Mouse (Mus musculus) kidney, postnatal 36 days (tissue): ENCODE data around the gene Iqschfp.

Experiments
- DNase-seq, 2 experiments: peaks; one replicate each; pipeline ENCODE4 v3.0.0; 2021 to 2022; ENCODE audit warnings: mixed read lengths in 2 of 2

The Iqschfp gene

DNA sequence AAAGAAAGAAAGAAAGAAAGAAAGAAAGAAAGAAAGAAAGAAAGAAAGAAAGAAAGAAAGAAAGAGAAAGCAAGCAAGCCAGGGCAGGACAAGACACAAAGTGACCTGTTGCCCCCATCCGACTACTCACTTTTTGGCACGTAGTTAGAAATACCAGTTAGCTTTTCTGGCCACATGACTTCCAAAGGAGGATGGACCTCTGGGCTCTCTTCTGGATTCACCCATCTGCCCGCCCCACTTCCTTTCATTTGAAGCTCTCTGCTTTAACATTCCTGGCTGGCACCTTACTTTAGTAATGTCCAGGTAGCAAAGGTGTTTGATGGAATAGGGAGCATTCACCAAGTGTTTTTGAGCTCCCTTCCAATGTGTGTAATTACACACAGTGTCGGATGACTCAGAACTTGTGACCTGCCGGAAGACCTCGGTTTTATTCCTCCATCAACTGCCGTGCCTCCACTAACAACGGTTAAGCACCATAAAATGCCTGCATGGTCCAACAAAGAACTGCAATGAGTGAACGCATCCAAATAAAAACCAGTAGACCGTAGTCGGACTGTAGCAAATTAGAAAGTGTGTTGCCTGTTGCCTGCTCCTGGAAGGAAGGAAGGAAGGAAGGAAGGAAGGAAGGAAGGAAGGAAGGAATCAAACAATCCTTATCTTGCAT is 718.7 kb downstream of the Iqschfp start:
- DNase-seq: peak; percentile 47 to 70

DNA sequence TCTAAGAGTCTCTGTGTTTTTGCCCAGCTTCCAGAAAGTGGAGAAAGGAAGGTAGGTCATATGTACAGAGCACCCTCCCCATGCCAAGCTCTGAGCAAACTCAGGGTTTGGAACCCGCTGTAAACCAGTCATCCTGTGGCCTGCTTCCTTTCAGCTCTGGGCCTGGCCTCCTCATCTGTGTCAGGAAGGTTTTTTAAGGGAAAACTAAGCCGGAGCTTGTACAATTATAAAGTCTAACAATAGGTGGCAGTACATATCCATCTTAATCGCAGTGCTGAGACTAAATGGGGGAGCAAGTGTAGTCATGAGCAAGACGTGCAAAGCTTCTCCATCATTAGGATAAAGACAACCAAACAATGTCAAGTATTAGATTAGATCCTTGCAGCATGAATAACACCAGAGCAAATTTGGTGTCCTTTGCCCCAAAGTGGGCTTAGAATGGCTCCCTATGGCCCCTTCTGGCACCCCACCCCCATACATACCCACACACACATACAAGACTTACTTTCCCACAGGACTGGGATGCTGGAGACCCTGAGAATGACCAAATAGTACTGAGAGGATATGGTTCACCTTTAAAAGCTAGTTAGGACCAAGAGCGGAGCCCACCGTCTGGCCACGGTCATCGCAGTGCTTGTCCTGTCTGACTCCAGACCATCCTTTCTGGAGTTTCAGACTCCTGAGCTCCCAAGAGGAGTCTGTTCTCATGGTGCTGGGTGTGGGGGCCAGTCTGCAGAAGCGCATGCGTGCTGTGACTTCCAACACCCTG is 723.2 kb downstream of the Iqschfp start:
- peak; percentile 16 to 30 for DNase-seq

DNA sequence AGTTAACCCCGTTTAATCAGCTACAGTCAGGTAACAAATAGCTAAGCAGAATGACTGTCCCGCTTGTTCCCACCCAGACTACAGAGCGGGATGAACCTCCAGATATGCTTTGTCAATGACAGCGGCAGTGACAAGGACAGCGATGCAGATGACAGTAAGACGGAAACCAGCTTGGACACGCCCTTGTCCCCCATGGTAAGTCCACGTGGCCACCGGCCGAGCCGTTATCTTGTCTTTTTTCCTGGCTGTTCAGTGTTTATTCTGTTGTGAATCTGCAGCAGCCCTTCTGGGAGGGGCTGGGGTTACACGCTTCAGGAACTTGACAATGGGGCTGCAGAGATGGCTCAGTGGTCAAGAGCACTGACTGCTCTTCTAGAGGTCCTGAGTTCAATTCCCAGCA is 724.3 kb downstream of the Iqschfp start:
- DNase-seq: no peak

DNA sequence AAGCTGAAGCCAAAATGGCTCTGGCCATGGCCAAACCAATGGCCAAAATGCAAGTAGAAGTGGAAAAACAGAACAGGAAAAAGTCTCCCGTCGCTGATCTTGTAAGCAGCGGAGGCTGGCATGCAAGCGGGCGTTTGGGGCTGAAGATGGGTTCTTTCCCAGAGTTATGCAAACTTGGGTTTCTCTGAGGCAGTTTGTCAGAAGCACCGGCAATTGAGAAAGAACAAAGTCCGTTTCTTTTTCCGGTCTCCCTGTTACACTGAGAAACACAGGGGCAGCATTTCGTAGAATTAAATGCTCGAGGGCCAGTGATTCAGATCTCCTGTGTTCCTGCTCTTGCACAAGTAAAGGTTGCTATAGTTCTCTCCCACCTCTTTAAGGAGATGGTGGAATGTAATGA is 725.7 kb downstream of the Iqschfp start:
- DNase-seq: peak; percentile 34 to 48

DNA sequence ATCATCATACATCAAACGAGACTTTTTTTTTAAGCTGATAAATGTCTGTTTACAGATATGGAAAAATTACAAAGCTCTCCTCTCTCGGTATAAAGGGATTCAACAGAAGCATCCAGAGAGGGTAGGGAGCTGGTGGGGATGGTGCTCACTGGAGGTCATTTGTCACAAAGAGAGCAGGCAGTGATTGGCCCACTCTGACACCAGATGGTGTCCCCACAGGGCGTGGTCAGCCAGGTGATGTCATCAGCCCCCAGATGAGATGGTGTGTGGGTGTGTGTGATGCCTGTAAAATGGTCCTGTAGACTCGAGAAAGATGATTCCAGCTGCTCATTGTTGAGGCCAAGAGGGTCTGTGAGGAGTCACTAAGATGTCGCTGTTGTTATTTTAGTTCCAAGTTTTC is 727.1 kb downstream of the Iqschfp start:
- no peak for DNase-seq

DNA sequence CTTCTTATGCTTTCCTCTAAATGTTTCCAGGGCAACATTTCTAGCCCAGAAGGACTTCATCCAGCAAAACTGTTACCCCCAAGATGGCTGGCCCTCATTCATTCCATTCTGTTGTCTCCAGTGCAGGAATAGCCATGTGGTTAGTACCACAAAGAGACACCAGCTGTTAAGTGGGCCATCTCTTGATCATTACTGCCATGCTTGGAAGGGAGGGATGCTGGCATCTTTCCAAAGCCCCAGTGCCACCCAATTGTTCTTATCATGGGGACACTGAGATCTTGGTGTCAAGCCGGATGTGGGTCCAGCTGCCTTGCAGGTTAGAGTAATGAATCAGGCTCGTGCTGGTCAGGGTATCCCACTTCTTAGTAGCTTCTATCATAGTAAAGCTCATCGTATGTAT is 729.9 kb downstream of the Iqschfp start:
- DNase-seq: no peak

DNA sequence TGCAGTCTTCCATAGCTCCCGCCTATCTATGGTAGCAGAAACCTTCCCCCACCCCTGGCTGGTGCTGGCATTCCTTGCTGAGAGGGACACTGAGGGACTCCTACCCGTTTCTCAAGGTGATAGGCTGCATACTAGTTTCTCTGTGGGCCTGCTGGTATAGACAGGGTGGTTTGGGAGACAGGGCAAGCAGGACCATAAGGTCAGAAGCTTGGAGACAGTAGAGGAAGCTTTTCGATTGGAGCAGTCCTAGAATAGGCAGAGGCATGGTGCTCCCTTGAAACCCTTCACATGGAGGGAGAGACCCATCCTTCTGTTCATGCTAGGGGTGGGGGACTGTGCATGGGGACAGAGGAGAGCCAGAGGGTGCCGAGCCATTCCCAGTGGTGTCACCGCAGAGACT is 731.0 kb downstream of the Iqschfp start:
- no peak for DNase-seq

DNA sequence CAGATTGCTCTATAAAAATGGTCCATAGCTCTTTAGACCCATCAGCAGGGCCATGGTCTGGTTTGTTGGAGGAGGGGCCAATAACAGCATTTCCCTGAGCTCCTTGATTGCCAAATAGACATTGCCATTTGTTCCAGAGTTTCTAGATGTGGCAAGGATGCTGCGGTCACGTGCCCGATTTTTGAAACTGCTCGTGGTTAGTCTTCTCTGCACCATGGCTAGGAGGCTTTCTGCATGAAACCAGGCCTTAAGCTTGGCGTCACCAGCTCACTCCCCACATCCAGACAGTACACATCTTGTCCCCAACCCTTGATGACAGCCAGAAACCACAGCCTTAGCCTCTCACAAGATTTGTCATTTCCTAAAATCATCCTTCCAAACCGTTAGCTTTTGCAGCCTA is 732.4 kb downstream of the Iqschfp start:
- no peak for DNase-seq

DNA sequence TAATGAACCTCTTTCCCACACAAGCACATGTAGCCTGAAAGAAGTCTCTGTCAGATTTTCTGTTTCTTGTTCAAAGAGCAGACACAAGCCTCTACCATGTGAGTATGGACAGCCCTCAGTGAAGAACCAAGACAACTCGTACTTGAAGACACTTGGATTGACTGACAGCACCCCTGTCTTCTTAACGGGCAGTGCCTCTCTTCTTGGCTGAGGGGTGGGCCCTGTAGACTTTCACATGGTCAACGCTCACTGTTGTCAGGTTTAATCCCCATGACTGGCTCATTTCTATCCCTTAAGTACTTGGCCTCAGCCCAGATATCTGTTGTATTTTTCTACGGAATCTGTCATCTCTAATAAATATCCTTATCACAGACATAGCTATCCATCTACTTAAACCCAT is 738.2 kb downstream of the Iqschfp start:
- no peak for DNase-seq

DNA sequence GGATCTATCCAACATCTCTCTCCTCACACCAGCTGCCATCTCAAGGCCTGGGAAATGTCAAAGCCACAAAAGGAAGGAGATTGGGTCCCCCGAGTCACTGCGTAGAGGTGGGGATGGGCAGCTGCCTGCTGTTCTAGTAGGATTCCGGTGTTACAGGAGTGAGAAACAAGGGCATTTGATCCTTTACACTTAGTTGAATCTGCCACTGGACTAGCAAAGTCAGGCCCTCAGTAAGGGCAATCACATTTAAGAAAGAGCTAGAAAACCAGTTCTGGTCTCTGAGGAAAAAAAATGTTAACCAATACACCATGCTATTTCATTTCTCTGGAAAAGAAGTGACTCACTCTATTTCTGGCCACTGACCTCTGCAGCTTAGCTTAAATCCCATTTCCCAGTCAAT is 738.8 kb downstream of the Iqschfp start:
- no peak for DNase-seq

DNA sequence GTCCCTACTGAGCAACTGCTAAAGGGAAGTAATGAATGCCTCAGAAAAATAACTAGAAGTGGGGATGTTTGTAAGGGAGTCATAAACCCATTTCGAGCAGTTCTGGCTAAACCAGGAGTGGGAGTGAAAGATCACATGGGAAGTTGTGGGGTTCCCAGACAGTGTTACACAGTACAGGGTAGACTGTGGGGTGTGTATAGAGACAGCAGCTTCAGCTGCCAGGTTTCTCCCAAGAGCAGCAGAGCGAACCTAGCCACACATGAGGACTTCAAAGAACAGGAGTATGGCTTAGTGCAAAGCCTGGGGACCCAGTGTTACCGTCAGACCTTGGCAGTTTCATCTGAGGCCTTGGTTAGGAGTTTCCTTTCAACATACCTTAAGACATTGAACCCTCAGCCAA is 740.7 kb downstream of the Iqschfp start:
- DNase-seq: no peak

DNA sequence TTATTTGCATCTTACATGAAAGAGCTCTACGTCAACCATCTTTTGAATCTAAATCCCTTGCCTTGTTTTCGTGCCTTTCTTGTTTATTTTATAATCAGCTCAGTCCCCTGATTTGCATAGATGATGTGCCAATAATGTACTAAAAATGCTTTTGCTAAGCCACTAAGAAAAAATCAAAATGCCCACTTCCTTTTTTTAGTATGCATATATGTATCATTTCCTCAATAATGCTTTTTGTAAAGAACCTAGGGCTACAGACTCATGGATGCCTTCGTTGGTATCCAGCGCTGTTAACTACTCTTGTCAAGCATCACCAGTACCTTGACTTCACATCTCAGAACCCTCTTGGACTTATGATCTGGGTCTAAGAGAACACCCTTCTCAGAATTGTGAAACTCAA is 741.5 kb downstream of the Iqschfp start:
- DNase-seq: no peak

DNA sequence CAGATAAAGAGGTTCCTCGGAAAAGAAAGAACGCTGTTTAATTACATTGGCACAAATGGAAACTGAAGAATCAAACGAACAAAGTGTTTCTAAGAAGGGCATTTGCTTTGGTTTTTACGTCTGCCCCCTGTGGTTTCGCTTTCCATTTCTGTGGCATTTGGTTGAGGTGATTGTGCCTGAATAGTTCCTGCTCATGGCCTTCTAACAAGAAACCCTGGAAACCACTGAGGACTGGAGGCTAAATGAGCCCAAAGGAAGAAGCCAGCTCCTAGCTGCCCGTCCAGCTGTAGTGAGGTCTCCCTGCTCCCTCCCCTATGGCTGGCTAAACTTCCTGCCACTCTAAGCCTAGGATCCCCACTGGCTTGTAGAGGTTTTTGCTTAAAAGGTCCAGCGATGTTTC is 745.9 kb downstream of the Iqschfp start:
- DNase-seq: no peak

DNA sequence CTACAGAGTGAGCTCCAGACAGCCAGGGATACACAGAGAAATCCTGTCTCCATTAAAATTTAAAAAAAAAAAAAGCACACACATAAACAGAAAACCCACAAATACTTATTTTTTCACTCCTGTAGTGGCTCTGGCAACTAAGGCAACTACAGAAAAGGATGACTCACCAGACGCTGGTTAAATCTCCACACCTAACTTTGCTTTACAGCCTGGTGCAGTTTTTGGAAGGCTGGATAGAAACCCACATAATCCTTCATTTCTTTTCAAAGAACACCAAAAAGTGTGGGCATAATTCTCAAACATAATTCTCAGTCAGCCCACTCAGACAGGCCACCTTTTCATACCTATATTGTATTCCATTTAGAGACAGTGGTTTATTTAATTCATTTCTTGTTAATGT is 746.7 kb downstream of the Iqschfp start:
- no peak for DNase-seq

DNA sequence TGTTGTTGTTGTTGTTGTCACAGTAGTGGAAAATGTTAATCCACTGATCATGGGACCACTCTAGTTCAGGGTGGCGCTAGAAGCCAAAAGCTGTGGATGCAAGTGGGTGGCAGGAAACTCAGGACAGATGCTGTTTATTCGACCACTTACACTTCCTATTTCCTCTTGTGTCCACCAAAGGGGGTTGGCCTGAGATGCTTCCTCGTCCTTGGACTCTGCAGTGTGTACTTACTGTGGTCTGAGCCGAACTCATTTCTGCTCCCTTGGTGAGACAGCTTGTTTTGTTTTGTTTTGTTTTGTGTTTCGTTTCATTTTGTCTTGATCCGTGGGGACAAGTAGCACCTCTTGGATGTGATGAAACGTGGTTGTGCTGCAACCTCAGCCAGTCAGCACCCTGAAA is 750.9 kb downstream of the Iqschfp start:
- DNase-seq: no peak

DNA sequence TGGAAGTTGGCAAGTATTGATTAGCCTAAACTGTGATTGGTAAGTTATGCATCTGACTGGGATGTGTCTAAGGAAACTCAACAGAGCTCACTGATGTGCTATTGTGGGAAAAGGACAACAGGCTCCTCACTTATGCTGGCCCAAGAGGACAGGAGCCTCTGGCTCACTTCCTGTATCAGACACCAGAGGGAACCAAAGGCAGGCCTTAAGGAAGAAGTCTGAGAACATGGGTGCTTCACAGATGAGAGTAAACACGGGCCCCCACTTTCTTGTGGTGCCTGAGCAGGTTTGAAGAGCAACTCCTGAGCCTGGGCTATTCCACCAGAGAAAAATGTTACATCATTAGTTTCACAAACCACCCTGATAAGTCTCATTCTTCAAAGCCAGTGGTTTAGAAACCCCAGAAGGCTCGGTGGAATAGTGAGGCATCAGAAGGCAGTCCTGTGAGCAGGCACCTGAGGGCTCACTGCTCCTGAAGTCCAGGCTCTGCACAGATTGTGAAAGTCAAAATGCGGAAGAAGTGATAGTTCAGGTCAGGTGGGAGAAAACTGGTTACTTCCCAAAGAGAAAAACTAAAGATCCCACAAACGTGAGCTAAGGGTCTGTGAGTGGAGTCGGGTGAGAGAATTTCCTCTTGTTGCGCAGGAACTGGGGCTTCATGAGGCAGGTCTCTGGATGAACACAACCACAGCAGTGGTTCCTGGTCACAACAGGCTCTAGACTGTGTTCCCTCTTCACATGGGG is 754.5 kb downstream of the Iqschfp start:
- DNase-seq: peak; percentile 9 to 32

DNA sequence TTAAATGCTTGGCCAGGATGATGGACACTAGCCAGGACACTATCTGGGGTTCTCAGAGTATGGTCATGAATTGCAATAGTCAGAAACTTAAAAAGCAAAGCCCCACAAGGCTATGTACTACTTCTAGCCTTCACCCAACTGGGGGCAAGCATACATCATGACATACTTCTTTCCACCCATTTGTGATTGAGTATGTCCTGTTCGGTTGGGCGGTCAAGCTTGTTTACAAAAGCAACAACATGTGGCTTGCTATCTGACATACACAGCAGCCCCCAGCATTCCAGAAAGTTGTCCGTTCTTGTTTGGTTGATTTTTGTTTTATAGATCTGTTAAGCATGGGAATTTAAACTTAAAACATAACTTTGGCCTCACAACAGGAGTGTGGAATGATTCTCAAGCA is 755.2 kb downstream of the Iqschfp start:
- DNase-seq: no peak

DNA sequence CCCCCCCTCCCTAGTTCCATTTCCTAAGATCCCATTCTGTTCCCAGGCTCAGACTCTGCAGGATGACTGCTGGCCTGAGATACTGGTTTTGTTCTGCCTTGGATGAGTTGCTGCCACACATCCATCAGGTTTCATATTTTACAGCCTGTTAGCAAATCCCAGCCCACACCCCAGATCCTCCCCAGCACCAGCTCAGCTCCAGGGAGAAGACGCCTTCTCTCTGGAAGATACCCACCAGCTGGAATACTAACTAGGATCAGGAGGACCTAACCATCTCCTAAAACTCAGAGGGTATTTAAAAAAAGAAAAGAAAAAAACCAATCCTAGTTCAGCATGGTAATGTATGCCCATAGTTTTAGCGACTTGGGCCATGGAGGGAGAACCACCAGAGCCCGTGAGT is 758.2 kb downstream of the Iqschfp start:
- no peak for DNase-seq

DNA sequence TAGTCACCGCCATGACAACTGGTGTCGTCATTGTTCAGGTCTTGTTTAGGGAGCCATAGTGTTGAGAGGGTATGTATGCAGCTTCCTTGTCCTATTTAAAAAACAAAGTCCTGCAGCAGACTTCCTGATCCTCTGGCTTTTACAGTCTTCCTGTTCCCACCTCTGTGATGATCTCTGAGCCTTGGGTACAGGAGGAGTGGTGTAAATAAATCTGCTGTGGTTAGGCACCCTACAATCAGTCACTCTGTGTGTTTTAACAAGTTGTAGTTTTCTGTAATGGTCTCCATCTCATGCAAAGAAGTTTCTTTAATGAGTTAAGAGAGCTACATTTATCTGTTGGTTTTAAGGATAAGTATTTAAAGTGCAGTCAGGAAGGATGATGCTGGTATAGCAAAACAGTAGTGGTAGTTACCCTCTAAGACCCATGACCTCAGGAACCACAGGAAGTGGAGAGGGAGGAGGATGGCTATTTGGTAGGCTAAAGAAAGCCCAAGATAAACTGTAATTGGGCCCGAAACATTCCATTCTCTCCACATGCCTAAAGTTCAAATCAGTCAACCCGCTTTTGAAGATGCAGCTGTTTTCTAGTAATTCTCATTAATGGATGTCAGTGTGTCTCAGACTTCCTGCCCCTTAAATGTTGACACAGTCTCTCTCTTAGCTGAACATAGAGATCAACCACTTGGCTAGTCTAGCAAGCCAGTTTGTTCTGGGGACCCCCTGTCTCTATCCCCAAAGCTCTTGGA is 764.7 kb downstream of the Iqschfp start:
- peak in 1 of 2 experiments; percentile 23 for DNase-seq

DNA sequence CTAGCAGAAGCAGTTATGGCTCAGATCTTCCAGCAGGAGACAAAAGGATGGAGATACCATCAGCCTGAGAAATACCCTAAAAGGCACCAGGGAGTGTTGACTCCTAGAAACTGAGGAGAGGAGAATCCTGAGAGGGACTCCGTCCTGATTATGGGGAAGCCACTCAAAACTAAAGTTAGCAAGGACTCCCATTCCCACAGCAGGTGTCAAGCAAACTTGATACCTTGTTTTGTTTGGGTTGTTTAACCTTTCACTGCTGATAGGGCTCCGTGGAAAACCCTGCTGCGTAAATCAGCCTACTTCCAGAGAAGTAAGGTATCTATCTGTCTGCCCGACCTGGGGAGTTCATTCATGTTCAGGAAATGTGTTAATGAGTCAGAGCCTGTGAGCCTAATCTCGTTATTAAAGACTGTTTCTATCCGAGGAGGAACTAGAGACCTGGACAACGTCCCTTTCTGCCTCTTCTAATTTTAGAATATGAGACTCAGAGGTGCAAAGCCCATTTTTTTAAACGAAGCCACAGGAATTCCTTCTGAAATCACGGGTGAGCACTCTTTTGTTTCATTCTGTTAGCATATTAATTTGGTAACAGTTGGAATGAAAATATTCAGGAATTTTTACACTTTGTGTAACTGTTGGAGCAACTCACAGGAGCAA is 765.7 kb downstream of the Iqschfp start:
- no peak for DNase-seq

DNA sequence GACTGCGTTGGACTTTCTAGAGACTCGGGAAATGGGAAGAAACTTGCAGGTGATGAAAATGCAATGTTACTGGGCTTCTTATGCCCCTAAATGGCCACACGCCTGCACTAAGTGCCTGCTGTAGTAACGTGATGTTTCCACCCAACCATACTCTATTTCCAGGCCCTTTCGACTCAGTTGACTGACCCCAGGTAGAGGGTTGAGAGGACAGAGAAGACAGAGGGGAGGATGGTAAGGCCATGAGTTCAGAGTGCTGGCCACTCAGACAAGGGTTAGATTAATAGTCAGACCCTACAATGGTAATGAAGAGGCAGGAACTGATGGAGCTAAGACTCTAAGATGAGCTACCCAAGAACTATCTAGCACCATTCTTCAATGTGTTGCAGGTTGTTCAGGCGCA is 768.0 kb downstream of the Iqschfp start:
- DNase-seq: no peak

DNA sequence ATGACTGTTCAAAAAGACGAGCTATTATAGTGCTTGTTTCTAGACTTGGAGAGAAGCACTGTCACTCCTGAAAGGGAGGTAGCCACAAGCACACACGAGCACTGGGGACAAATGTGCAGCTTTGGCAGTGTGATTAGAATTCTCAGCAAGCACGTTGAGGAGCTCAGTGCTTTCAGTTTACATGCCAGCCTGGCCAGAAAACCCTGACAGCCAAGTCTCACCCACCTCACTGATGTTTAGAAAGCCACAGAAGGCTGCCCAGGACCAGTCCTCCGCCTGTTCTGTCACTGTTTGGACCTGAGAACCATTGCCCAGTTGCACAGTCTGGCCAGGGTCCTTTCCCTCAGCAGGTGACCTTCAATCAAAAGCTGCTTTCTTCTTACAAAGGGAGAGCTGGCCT is 768.5 kb downstream of the Iqschfp start:
- no peak for DNase-seq

DNA sequence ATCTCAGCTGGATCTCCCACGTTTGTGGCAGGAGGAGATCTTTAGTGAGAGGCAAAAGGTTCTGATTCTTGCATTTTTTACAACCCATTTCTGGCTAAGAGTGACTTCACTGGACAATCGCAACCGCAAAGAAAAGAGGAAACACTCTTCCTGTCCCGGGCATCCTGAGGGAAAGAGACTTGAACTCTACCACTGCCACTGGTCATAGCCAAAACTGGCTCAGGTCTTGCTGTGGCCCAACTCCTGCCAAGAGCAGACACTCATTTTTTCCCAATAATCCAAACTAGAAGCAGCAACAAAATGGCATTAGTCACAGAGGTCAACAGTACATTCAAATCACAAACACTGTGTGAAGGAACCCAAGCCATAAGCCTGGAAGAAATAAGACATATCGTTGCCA is 770.4 kb downstream of the Iqschfp start:
- DNase-seq: no peak
